Mouse (Mus musculus) kidney, adult 8-10 months (tissue): ENCODE data around the gene Fap.

Source experiments
- DNase-seq, 2 experiments: peaks; one replicate each; pipeline ENCODE4 v3.0.0; 2022

The Fap gene

DNA sequence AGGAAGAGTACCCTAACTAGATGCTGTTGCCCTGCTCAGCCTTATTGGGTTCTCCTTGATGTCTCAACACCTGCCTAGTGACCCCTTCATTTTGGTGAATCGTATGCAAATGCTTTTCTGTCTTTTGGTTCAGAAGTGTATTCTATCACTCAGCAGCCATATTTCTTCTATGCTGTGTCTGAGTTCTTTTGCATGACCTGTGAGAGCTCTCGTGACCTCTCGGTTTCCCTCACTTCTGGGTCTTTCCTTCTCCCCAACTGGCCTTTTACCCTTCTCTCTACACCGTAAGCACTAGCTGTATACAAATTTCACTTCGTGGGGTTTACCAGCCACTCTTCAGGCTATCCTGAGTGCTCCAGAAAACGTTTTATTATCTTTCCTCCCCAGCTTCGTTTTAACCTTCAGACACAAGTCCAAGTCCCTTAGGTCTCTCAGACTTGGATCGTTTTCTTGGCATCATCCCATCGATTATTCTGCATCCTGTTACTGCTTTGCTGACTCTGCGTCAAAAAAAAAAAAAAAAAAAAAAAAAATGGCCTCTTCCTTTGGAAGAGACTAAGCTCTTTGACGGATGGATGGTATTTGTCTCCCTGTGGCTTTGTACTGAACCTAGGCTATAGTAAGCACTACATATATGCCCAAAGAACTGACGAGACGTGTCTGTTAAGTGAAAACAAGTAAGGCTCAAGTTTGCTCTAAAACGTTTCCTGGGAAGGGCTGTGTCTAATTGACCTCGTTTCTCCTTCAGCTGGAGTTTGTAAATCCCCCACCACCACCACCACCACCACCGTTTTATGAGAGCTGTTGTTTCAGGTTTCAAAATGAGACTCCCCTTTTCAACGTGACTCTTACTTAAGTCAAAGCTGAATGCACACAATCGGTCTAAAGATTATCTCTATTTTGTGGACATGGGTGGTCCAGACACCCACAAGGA, 114.4 kb downstream of the Fap start:
- no peak for DNase-seq

DNA sequence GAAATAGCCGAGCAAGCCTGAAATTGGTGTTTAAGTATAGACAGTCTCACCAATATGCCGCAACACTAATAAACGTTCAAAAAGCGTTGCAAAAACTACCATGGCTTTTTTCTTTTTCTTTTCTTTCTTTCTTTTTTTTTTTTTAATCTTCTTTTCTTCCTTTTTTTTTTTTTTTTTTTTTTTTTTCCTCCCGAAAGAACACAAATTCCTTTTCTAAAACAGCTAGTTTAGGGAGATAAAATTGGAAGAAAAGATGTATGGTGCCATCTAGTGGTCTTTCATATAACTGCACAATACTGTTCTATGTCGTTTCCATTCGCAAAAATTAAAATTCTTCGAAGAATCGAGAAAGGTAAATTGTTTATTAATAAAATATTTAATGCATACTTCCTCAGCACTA, 115.8 kb downstream of the Fap start:
- no peak for DNase-seq

DNA sequence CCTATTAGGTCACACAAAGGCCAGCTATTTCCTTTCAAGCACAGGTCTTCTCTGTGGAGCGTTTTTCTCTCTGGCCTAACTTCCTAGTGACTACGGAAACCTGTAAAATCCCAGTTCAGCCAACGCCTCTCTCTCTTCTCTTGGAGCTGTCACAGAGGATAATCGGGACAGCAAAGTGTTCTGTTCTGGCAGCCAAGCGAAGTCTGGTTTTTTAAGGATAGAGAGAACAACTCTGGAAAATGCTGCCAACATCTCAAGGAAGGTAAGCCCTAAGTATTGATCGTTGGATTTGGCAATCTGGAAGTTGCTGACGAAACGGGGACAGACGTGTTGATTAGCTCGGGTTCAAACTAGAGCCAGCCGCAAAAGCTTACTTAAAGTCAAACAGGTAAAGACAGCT, 118.9 kb downstream of the Fap start:
- no peak for DNase-seq

DNA sequence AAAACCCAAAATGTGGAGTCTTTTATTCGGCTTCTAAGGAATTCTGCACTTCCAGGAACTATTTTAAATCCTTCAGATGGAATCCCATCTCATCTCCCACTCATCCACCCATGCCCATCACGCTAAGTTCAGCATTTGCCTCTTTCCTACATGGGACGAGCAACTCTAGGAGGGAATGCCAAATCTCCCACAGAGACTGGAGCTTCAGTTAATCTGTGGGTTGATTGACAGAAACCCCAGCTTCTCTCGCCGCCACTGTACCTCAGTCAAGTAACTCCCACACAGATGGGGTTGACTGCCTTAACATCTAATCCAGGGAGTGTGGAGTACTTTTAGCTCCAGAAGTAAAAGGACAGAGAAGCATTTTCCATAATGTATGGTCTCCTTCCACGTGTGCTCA, 119.8 kb downstream of the Fap start:
- no peak for DNase-seq
